In the genomic region with DNA sequence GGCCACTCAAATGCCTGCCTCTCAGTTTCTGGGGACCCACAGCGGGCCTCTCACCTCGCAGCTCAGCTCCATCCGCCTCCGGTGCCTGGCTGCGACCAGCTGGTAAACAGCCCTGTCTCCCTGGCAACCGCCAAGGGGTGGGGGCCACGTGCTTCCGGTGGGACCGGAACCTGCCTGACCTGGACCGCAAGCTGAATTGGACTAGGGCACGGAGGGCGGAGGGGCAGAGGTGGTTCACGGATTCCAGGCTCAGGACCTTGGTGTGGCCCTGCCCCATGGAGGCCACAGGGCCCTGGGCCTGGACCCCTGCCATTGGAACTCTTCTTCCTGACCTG, we compare ENCODE assay signal across 9 mouse cellular contexts. TPM values are rescaled to one million over a fixed set of nuclear protein-coding genes. Genes with fewer than 3 reads are reported as not detected.
DNase-seq lines count a peak whose midpoint lies in the region; ATAC-seq and TF ChIP-seq lines count a peak whose summit lies in the region.
"Had no signal": no experiment of that assay in that cellular context is flagged by ENCODE, and none has a peak within 500 bp of the region (broad histone marks: within the 10 kb centered on the region; RNA-seq: fewer than 3 reads in every experiment).

No protein-coding gene starts in this region.

- H3K79me2 ChIP-seq in heart, adult 2 months (replicated peaks; ENCODE audit: control insufficient read depth, insufficient read depth, low read length) = no peaks in the 10 kb centered on the region

- H3K27me3 ChIP-seq in heart, adult 2 months (ENCODE audit: control insufficient read depth, insufficient read depth, low read length) = no peaks in the 10 kb centered on the region
- H3K27me3 ChIP-seq in intestine, postnatal 0 days (replicated peaks; ENCODE audit: control insufficient read depth, insufficient read depth, low read length) = no peaks in the 10 kb centered on the region
- H3K27me3 ChIP-seq in liver, postnatal 0 days (ENCODE audit: insufficient read depth, low read length) = peaks cover 6% of the 10 kb centered on the region; the same call in 1 of the 2 replicates

- WGBS in heart, adult 2 months = 32% methylated on average over 13 of the region's 13 CpGs
- 4% methylated on average over 13 of the region's 13 CpGs for WGBS in intestine, postnatal 0 days
- 3% methylated on average over 13 of the region's 13 CpGs for WGBS in liver, postnatal 0 days (ENCODE audit: insufficient replicate concordance)
- WGBS in olfactory bulb, adult 2 months = 11% methylated on average over 13 of the region's 13 CpGs

- no peak overlapping the region for H3K9ac ChIP-seq in heart, adult 2 months (ENCODE audit: low read depth, low read length)
- H3K9ac ChIP-seq in intestine, postnatal 0 days (ENCODE audit: low read depth, low read length) = no peak overlapping the region
- H3K9ac ChIP-seq in liver, postnatal 0 days (replicated peaks) = no peak overlapping the region

- no peaks in the 10 kb centered on the region for H3K9me3 ChIP-seq in intestine, postnatal 0 days (ENCODE audit: control insufficient read depth)
- H3K9me3 ChIP-seq in liver, postnatal 0 days (ENCODE audit: low read length) = no peaks in the 10 kb centered on the region

- peak overlapping the region; percentile 54 for H3K4me2 ChIP-seq in intestine, postnatal 0 days (replicated peaks; ENCODE audit: low read depth)
- no peak overlapping the region for H3K4me2 ChIP-seq in liver, postnatal 0 days (ENCODE audit: low read depth, low read length)

- no peak for TF ChIP-seq EP300 in heart, adult 2 months (IDR thresholded peaks at IDR 0.05; ENCODE audit: insufficient read depth, low read depth, low read length)
- TF ChIP-seq EP300 in liver, postnatal 0 days (IDR thresholded peaks at IDR 0.05; ENCODE audit: low read depth) = no peak

- no peak for TF ChIP-seq CTCF in cortical plate, adult 2 months (IDR thresholded peaks at IDR 0.05; ENCODE audit: extremely low read depth, insufficient read depth, low read length)
- no peak for TF ChIP-seq CTCF in heart, adult 2 months (IDR thresholded peaks at IDR 0.05)
- TF ChIP-seq CTCF in intestine, postnatal 0 days (IDR thresholded peaks at IDR 0.05; ENCODE audit: low read depth) = no peak
- TF ChIP-seq CTCF in liver, postnatal 0 days (IDR thresholded peaks at IDR 0.05; ENCODE audit: low read depth) = no peak
- no peak for TF ChIP-seq CTCF in olfactory bulb, adult 2 months (IDR thresholded peaks at IDR 0.05; ENCODE audit: insufficient read depth, low read depth, low read length)

- DNase-seq in left cerebral cortex, postnatal 36 days (ENCODE audit: low spot score in 2 of 2) = peak; percentile 50 to 62
- DNase-seq in left cerebral cortex, adult 9 months (ENCODE audit: low spot score in 2 of 2) = no peak
- DNase-seq in heart, adult 2 months = peak; percentile 68 to 80
- peak; percentile 68 for DNase-seq in liver, postnatal 0 days
- peak; percentile 48 for DNase-seq in yolk sac, embryonic 10.5 days (ENCODE audit: low spot score)

- no peak overlapping the region for H3K4me3 ChIP-seq in cortical plate, adult 2 months (ENCODE audit: insufficient read depth, low read length)
- H3K4me3 ChIP-seq in heart, adult 2 months = no peak overlapping the region
- H3K4me3 ChIP-seq in intestine, postnatal 0 days (ENCODE audit: low read depth, low read length) = no peak overlapping the region
- H3K4me3 ChIP-seq in liver, postnatal 0 days (ENCODE audit: low read depth, low read length) = no peak overlapping the region
- peak overlapping the region; percentile 25 for H3K4me3 ChIP-seq in olfactory bulb, adult 2 months (ENCODE audit: insufficient read depth, low read depth, low read length)

- intact Hi-C loops in left cerebral cortex, postnatal 36 days (cut with DNase I) = no loop called here
- intact Hi-C loops in heart, adult 2 months (cut with DNase I) = no loop called here

- H3K4me1 ChIP-seq in cortical plate, adult 2 months (ENCODE audit: control insufficient read depth, insufficient read depth, low read length) = peaks cover 20% of the 10 kb centered on the region
- peaks cover 5% of the 10 kb centered on the region for H3K4me1 ChIP-seq in heart, adult 2 months (ENCODE audit: control insufficient read depth, insufficient read depth, low read length)
- peaks cover 6% of the 10 kb centered on the region; the same call in 1 of the 2 replicates for H3K4me1 ChIP-seq in intestine, postnatal 0 days (replicated peaks; ENCODE audit: control insufficient read depth, insufficient read depth, low read length)
- peaks cover 5% of the 10 kb centered on the region; the same call in 1 of the 2 replicates for H3K4me1 ChIP-seq in liver, postnatal 0 days (ENCODE audit: insufficient read depth)
- H3K4me1 ChIP-seq in olfactory bulb, adult 2 months (ENCODE audit: control insufficient read depth, insufficient read depth, low read length) = peaks cover 22% of the 10 kb centered on the region

- peak overlapping the region; percentile 81 for H3K27ac ChIP-seq in cortical plate, adult 2 months (ENCODE audit: insufficient read depth, low read length)
- H3K27ac ChIP-seq in heart, adult 2 months = peak overlapping the region; percentile 12; the same call in 1 of the 2 replicates
- H3K27ac ChIP-seq in intestine, postnatal 0 days (ENCODE audit: low read depth, low read length) = no peak overlapping the region
- H3K27ac ChIP-seq in liver, postnatal 0 days (ENCODE audit: low read depth) = no peak overlapping the region
- H3K27ac ChIP-seq in olfactory bulb, adult 2 months (ENCODE audit: insufficient read depth, low read depth, low read length) = no peak overlapping the region

- ATAC-seq in intestine, postnatal 0 days = peak; percentile 53
- ATAC-seq in liver, postnatal 0 days = peak; percentile 64

- no peak for TF ChIP-seq POLR2A in cortical plate, adult 2 months (IDR thresholded peaks at IDR 0.05; ENCODE audit: extremely low read depth, insufficient read depth, low read length)
- TF ChIP-seq POLR2A in heart, adult 2 months (IDR thresholded peaks at IDR 0.05; ENCODE audit: insufficient read depth, low read depth, low read length) = no peak
- TF ChIP-seq POLR2A in olfactory bulb, adult 2 months (IDR thresholded peaks at IDR 0.05; ENCODE audit: insufficient read depth, low read depth, low read length) = no peak

- no peaks in the 10 kb centered on the region for H3K36me3 ChIP-seq in heart, adult 2 months (ENCODE audit: control insufficient read depth, insufficient read depth, low read length)
- H3K36me3 ChIP-seq in intestine, postnatal 0 days (ENCODE audit: control insufficient read depth, insufficient read depth) = no peaks in the 10 kb centered on the region
- no peaks in the 10 kb centered on the region for H3K36me3 ChIP-seq in liver, postnatal 0 days (replicated peaks; ENCODE audit: insufficient read depth, low read length)

RNA-seq across cellular contexts. Expression of a gene that starts 0.5 kb away (rescaled TPM):
- under 1 TPM; 0.22 to 0.39 TPM for total RNA-seq in left cerebral cortex, postnatal 36 days (2021)
- 0.29 and 0.32 TPM in 2 replicates for polyA plus RNA-seq in cortical plate, adult 2 months (2012; rRNA removed)
- total RNA-seq in heart, adult 2 months (2021) = under 1 TPM in 1 of 2 experiments, not detected in 1; 0.14 TPM
- polyA plus RNA-seq in heart, adult 2 months (2012; rRNA removed) = 0.76 and 0.98 TPM in 2 replicates
- 0.09 and 0.21 TPM in 2 replicates for polyA plus RNA-seq in intestine, postnatal 0 days (2015; fragmentation: Nextera tagmentation; extraction: Ambion mirVana)
- polyA plus RNA-seq in liver, postnatal 0 days (2015; fragmentation: Nextera tagmentation; extraction: Ambion mirVana) = not detected in 2 replicates
- not detected in 2 replicates for polyA plus RNA-seq in olfactory bulb, adult 2 months (2012; ENCODE audit: insufficient read depth, insufficient read length, low replicate concordance, missing spikeins)
- total RNA-seq: MEL had no signal

RNA-seq across cellular contexts. Expression of a gene that starts 11.9 kb away (rescaled TPM):
- total RNA-seq in left cerebral cortex, postnatal 36 days (2021) = 1 to 10 TPM; 1.3 to 1.5 TPM
- polyA plus RNA-seq in cortical plate, adult 2 months (2012; rRNA removed) = 1.2 and 1.3 TPM in 2 replicates
- 1 to 10 TPM; 1.6 to 2.7 TPM for total RNA-seq in heart, adult 2 months (2021)
- 7.2 and 7.5 TPM in 2 replicates for polyA plus RNA-seq in heart, adult 2 months (2012; rRNA removed)
- polyA plus RNA-seq in intestine, postnatal 0 days (2015; fragmentation: Nextera tagmentation; extraction: Ambion mirVana) = 0.51 and 0.83 TPM in 2 replicates
- 0.05 and 0.08 TPM in 2 replicates for polyA plus RNA-seq in liver, postnatal 0 days (2015; fragmentation: Nextera tagmentation; extraction: Ambion mirVana)
- not detected in 2 replicates for polyA plus RNA-seq in olfactory bulb, adult 2 months (2012; ENCODE audit: insufficient read depth, insufficient read length, low replicate concordance, missing spikeins)
- total RNA-seq: MEL had no signal

RNA-seq across cellular contexts. Expression of a gene that starts 32.3 kb away (rescaled TPM):
- not detected for total RNA-seq in left cerebral cortex, postnatal 36 days (2021)
- 0.06 and 0.76 TPM in 2 replicates for polyA plus RNA-seq in cortical plate, adult 2 months (2012; rRNA removed)
- total RNA-seq in heart, adult 2 months (2021) = under 1 TPM; 0.18 to 0.26 TPM
- polyA plus RNA-seq in heart, adult 2 months (2012; rRNA removed) = 0.12 and 0.14 TPM in 2 replicates
- polyA plus RNA-seq in intestine, postnatal 0 days (2015; fragmentation: Nextera tagmentation; extraction: Ambion mirVana) = 0.46 and 0.64 TPM in 2 replicates
- not detected in 2 replicates for polyA plus RNA-seq in liver, postnatal 0 days (2015; fragmentation: Nextera tagmentation; extraction: Ambion mirVana)
- polyA plus RNA-seq in olfactory bulb, adult 2 months (2012; ENCODE audit: insufficient read depth, insufficient read length, low replicate concordance, missing spikeins) = not detected in 2 replicates
- total RNA-seq: MEL had no signal

RNA-seq across cellular contexts. Expression of a gene that starts 50.4 kb away (rescaled TPM):
- total RNA-seq in left cerebral cortex, postnatal 36 days (2021) = under 1 TPM; 0.52 to 0.68 TPM
- 0.19 and 0.28 TPM in 2 replicates for polyA plus RNA-seq in cortical plate, adult 2 months (2012; rRNA removed)
- total RNA-seq in heart, adult 2 months (2021) = under 1 TPM; 0.26 to 0.55 TPM
- polyA plus RNA-seq in heart, adult 2 months (2012; rRNA removed) = 2.3 and 2.7 TPM in 2 replicates
- polyA plus RNA-seq in intestine, postnatal 0 days (2015; fragmentation: Nextera tagmentation; extraction: Ambion mirVana) = 1.5 and 2.3 TPM in 2 replicates
- 0.05 and 0.06 TPM in 2 replicates for polyA plus RNA-seq in liver, postnatal 0 days (2015; fragmentation: Nextera tagmentation; extraction: Ambion mirVana)
- polyA plus RNA-seq in olfactory bulb, adult 2 months (2012; ENCODE audit: insufficient read depth, insufficient read length, low replicate concordance, missing spikeins) = not detected in 2 replicates
- total RNA-seq: MEL had no signal

Comparison
In these comparisons a context has a peak if more than half of its experiments do, and no peak if none do; other contexts are left out.
1. DNase-seq: peak in left cerebral cortex, postnatal 36 days (2 of 2), heart, adult 2 months (2 of 2), liver, postnatal 0 days (single experiment) and yolk sac, embryonic 10.5 days (single experiment); none in left cerebral cortex, adult 9 months (0 of 2).
2. H3K27ac ChIP-seq: peak in cortical plate, adult 2 months (single experiment) and heart, adult 2 months (single experiment); none in intestine, postnatal 0 days (single experiment), liver, postnatal 0 days (single experiment) and olfactory bulb, adult 2 months (single experiment).